Mouse (Mus musculus) neural tube, embryonic 15.5 days (tissue): Measurements from ENCODE around the gene Rps4x. TPM values are rescaled to one million over a fixed set of nuclear protein-coding genes. Genes with fewer than 3 reads are reported as not detected.
"Not testable (repeated sequence)": the region's sequence is repeated elsewhere in the genome, so short reads cannot be mapped to it uniquely, and the experiment has no call there.

ENCODE experiments used
- ATAC-seq: fragments of 200-750 bp; cut with Nextera tagmentation; 2 replicates; pipeline ENCODE4 v1.8.0; 2017; ENCODE audit warnings: mild to moderate bottlenecking, moderate TSS enrichment, moderate library complexity; ENCODE audit not compliant: low FRiP score
- H3K27ac ChIP-seq: fragments of 300-500 bp; sonication (generic); replicated peaks from 2 replicates; pipeline ENCODE4 v1.5.1; 2015; ENCODE audit warnings: mild to moderate bottlenecking, inconsistent platforms
- H3K27me3 ChIP-seq: fragments of 300-500 bp; sonication (generic); replicated peaks from 2 replicates; pipeline ENCODE4 v1.6.1; 2015; ENCODE audit warnings: inconsistent platforms
- H3K36me3 ChIP-seq: fragments of 300-500 bp; sonication (generic); 2 replicates; pipeline ENCODE4 v1.6.1; 2015; ENCODE audit warnings: inconsistent platforms
- H3K4me1 ChIP-seq: fragments of 300-500 bp; sonication (generic); 2 replicates; pipeline ENCODE4 v1.6.1; 2015; ENCODE audit warnings: inconsistent platforms
- H3K4me2 ChIP-seq: fragments of 300-500 bp; sonication (generic); 2 replicates; pipeline ENCODE4 v1.6.1; 2015; ENCODE audit warnings: inconsistent platforms, mild to moderate bottlenecking, moderate library complexity
- H3K4me3 ChIP-seq: fragments of 300-500 bp; sonication (generic); replicated peaks from 2 replicates; pipeline ENCODE4 v1.5.1; 2015; ENCODE audit warnings: mild to moderate bottlenecking, inconsistent platforms
- H3K9ac ChIP-seq: fragments of 300-500 bp; sonication (generic); replicated peaks from 2 replicates; pipeline ENCODE4 v1.6.1; 2015; ENCODE audit warnings: mild to moderate bottlenecking, inconsistent platforms
- H3K9me3 ChIP-seq: fragments of 300-500 bp; sonication (generic); replicated peaks from 2 replicates; pipeline ENCODE4 v1.6.1; 2016; ENCODE audit warnings: inconsistent platforms
- WGBS: fragments of 180-500 bp; shearing (Covaris S2); methylation state at CpG from one replicate; pipeline ENCODE4 v1.1.7; 2015; ENCODE audit warnings: mixed read lengths; 5-methylcytosine and 5-hydroxymethylcytosine counted together
- polyA plus RNA-seq: library from polyadenylated mRNA; unstranded; fragments of >200 nt; fragmentation: Nextera tagmentation; extraction: Ambion mirVana; gene quantifications from 2 replicates; pipeline ENCODE4 v1.2.1, GENCODE M21; 2015

Rps4x gene
- 357 and 446 TPM in 2 replicates for polyA plus RNA-seq

DNA sequence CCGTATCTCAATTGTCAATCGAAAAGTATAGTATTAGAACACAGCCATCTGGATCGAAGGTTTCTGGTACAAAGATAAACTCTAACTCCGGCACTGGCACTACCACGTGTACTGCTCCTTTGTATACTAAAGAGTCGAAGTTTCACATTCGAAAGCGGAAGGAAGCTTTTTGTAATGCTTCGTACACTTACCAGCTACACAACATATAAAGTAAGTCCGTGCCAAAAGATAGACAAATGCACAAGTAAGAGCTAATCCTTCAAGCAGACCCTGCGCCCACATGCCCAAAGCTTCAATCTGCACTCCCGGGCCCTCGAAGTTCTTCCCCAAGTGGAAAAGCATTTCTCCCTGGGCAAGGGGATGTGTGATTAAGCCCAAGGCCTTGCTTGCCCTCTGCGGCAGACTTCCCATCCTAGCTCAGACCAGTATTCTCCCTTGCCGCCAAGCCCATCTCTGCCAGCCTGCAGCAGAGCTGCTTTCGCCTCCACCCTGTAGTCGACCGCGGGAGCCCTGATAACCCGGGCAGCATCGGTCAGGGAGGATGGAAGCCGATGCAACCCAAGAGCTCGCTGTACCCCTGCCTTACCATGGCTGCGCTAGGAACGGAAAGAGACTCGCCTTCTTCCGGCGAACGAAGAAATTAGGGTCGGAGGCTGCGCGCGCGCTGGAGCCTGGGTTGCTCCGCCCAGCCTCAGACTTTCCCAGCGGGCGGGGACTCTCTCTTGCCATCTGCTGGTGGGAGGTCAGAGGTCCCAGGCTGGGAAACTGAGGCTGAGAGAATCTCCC is at the start of gene Rps4x:
TSS of gene Rps4x (minus strand) at position 683 of the 786 bp plus-strand sequence.
- peak within 1 kb of the TSS; percentile 81 for H3K27ac ChIP-seq
- peaks cover 6% of the 10 kb centered on the region; the same call in 1 of the 2 replicates for H3K36me3 ChIP-seq
- peaks cover 25% of the 10 kb centered on the region for H3K4me1 ChIP-seq
- WGBS: 23% methylated on average over 37 of the region's 37 CpGs
- H3K4me3 ChIP-seq: peak within 1 kb of the TSS; percentile 52
- H3K9ac ChIP-seq: peak within 1 kb of the TSS; percentile 66
- no peaks in the 10 kb centered on the region for H3K9me3 ChIP-seq
- peak within 1 kb of the TSS; percentile 61 for H3K4me2 ChIP-seq
- peaks cover 3% of the 10 kb centered on the region; the same call in 1 of the 2 replicates for H3K27me3 ChIP-seq
- peak; percentile 97 for ATAC-seq

DNA sequence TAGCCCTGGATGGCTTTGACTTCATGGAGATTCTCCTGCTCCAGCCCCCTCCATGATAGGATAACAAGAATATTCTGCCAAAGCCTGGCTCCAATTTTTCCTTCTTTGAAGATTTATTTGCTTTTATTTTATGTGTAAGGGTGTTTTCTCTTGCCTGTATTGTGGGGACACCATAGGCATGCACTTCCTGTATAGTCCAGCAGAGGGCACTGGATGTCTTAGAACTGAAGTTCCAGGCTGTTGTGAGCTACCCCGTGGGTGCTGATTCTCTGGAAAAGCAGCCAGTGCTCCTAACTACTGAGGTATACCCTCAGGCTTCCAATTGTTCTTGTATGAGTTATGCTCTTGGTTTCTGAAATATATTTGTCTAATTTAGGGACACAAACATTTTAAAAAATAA is 29.9 kb upstream of the Rps4x start:
- no peaks in the 10 kb centered on the region for H3K4me1 ChIP-seq
- no peak for ATAC-seq
- no peak overlapping the region for H3K9ac ChIP-seq
- H3K4me3 ChIP-seq: no peak overlapping the region
- no peak overlapping the region for H3K27ac ChIP-seq
- no peaks in the 10 kb centered on the region; the same call in 1 of the 2 replicates for H3K27me3 ChIP-seq
- no peaks in the 10 kb centered on the region for H3K36me3 ChIP-seq
- no peak overlapping the region for H3K4me2 ChIP-seq
- WGBS: 16% methylated on average over 1 of the region's 1 CpGs
- H3K9me3 ChIP-seq: 0 out of 2 replicates have a peak, but pooled peaks cover 2% of the 10 kb centered on the region

DNA sequence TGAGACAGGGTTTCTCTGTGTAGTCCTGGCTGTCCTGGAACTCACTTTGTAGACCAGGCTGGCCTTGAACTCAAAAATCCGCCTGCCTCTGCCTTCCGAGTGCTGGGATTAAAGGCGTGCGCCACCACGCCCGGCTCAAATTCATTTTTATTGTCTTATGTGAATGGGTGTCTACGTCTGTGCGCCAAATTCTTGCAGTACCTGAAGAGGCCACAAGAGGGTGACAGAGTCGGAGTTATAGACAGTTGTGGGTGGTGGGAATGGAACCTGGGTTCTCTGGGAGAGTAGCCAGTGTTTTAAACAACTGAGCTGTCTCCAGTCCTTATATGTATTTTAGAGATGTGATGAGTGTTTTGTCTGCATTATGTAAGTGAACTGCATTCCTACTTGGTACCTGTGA is 26.2 kb upstream of the Rps4x start:
- H3K4me3 ChIP-seq, ATAC-seq, H3K36me3 ChIP-seq, H3K9ac ChIP-seq, H3K4me2 ChIP-seq, H3K4me1 ChIP-seq, H3K27ac ChIP-seq, H3K9me3 ChIP-seq, H3K27me3 ChIP-seq: not testable (repeated sequence)
- WGBS: 37% methylated on average over 9 of the region's 9 CpGs

DNA sequence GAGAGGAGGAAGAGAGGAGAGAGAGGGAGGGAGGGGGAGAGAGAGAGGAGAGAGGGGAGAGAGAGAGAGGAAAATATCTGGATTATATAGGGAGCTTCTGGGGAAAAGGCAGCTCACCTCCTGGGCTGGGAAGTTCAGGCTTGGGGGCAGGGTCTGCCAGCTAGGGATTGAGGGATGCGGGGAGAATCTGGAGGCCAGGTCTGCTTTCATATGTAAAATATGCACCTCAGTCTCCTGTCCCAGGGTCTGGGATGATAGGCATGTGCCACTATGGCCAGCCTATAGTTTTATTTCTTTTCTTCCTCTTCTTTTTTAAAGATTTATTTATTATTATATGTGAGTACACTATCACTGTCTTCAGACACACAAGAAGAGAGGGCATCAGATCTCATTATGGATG is 1.6 kb upstream of the Rps4x start:
- Histone ChIP-seq H3K36me3 (peaks cover 3% of the 10 kb centered on the region; the same call in 1 of the 2 replicates), H3K4me1 (peaks cover 23% of the 10 kb centered on the region), H3K9ac (no peak overlapping the region), H3K4me3 (no peak overlapping the region), H3K27me3 (peaks cover 3% of the 10 kb centered on the region; the same call in 1 of the 2 replicates), H3K9me3 (no peaks in the 10 kb centered on the region), H3K27ac (no peak overlapping the region), H3K4me2 (no peak overlapping the region)
- WGBS: 38% methylated on average over 1 of the region's 1 CpGs
- ATAC-seq: no peak

DNA sequence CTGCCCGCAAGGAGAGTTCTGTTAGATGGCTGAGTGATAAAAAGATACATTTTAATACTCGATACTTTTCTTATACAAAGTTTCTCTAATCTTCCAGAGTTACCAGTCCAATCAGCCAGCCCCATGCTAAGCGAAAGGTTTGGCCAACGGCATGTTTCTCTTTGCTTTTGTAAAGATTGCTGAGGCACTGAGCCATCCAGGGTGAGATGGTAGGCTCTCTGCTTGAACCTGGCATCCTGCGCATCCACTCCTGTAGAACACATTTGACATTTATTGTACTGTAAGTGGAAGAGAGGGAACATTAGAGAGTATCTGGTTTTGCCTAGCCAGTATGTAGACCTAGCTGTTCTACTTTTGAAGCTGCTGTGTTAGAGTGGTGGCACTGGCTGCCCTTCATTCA is 387 bp upstream of the Rps4x start:
- 0 out of 2 replicates have a peak, but pooled peaks have one; percentile 7 for ATAC-seq
- Histone ChIP-seq H3K27ac (no peak overlapping the region), H3K27me3 (peaks cover 3% of the 10 kb centered on the region; the same call in 1 of the 2 replicates), H3K4me1 (peaks cover 25% of the 10 kb centered on the region), H3K9me3 (no peaks in the 10 kb centered on the region), H3K36me3 (peaks cover 6% of the 10 kb centered on the region; the same call in 1 of the 2 replicates), H3K4me2 (peak overlapping the region; percentile 31), H3K4me3 (0 out of 2 replicates have a peak overlapping the region, but pooled peaks have one; percentile 52), H3K9ac (no peak overlapping the region)
- 44% methylated on average over 5 of the region's 5 CpGs for WGBS

DNA sequence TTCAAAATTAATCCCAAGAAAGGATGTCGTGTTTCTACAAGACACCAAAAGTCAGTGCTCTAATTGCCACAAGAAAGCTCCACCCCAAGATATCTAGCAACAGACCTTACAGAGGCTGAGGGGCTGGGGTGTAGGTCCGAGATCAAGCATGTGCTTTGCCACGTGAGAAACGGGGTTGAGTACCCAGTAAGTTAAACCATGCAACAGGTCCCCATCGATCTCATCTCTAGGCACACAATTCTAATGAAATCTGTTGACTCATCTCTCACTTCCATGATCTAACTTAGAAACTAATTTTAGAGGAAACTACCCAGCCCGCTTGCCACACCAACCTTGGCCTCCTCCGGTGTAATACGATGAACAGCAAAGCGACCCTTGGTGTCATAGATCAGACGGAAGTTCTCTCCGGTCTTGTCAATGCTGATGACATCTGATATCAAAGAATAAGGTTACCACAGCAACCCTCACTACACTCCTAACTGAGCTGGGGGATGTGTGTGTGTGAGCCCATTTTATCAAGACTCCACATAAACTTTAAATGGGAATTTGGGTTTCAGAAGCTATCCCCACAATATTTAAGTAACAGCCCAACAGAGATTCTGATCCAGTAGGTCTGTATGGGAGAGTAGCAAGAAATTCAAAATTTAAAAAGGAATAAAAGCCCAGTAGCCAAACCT is 2.0 kb downstream of the Rps4x start:
- no peaks in the 10 kb centered on the region; the same call in 1 of the 2 replicates for H3K27me3 ChIP-seq
- no peak for ATAC-seq
- no peak overlapping the region for H3K27ac ChIP-seq
- H3K4me1 ChIP-seq: peaks cover 25% of the 10 kb centered on the region
- H3K4me3 ChIP-seq: peak overlapping the region; percentile 52
- no peaks in the 10 kb centered on the region for H3K9me3 ChIP-seq
- 48% methylated on average over 11 of the region's 11 CpGs for WGBS
- H3K9ac ChIP-seq: no peak overlapping the region
- peak overlapping the region; percentile 61 for H3K4me2 ChIP-seq
- peaks cover 6% of the 10 kb centered on the region; the same call in 1 of the 2 replicates for H3K36me3 ChIP-seq

DNA sequence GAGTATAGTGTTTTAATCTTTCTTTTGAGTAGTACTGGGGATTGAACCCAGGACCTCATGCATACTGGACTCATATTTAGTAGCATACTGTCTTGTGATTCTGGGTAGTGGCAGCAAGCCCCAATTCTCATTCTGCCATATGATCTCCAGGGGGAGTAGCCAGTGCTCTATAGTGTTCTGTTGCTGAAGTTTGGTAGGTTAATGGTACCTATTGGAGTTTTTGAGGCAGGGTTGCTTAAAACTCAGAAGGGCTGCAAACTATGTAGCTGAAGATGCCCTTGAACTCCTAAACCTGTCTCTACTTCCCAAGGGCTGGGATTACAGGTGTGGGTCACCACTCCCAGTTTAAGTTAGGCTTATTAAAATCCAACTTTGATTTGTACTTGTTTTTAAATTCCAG is 6.6 kb downstream of the Rps4x start:
- no peaks in the 10 kb centered on the region for H3K27me3 ChIP-seq
- no peak overlapping the region for H3K4me3 ChIP-seq
- no peak overlapping the region for H3K9ac ChIP-seq
- H3K27ac ChIP-seq: no peak overlapping the region
- peaks cover 6% of the 10 kb centered on the region; the same call in 1 of the 2 replicates for H3K36me3 ChIP-seq
- H3K4me1 ChIP-seq: peaks cover 17% of the 10 kb centered on the region
- no peak overlapping the region for H3K4me2 ChIP-seq
- no peaks in the 10 kb centered on the region for H3K9me3 ChIP-seq
- no peak for ATAC-seq

DNA sequence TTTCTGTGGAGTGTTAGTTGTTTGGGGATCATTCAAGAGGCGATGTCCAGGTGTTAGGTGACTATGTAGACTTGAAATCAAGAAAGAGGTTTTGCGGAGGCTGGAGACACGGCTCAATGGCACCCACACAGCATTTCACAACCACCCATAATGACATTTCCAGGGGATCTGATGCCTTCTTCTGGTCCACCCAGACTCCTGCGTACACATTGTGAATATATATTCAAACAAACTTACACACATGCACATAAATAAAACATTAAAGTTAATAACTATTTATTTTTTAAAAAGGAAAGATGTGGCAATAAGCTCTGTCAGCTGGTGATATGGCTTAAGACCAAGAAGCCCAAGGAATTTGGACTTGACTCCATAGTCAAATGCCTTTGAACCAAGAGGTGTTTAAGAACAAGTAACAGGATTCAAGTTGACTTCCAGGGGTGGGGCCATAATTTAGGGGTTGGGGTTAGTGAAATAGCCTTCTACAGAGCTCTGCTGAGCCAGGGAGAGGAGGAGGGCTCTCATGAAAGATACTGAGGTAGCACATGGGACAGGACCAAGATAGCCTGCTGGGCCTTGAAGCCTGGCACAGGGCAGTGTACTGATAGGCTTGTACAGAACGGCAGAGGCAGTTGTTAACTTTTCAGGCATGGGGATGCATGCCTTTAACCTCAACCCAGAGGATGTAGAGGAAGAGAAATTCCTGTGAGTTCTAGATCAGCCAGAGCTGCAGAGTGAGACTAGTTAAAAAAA is 13.5 kb downstream of the Rps4x start:
- no peak overlapping the region for H3K9ac ChIP-seq
- H3K9me3 ChIP-seq: no peaks in the 10 kb centered on the region
- no peaks in the 10 kb centered on the region for H3K4me1 ChIP-seq
- H3K27ac ChIP-seq: no peak overlapping the region
- H3K4me3 ChIP-seq: no peak overlapping the region
- WGBS: 91% methylated on average over 5 of the region's 5 CpGs
- no peak for ATAC-seq
- H3K4me2 ChIP-seq: no peak overlapping the region
- H3K27me3 ChIP-seq: no peaks in the 10 kb centered on the region
- no peaks in the 10 kb centered on the region for H3K36me3 ChIP-seq

DNA sequence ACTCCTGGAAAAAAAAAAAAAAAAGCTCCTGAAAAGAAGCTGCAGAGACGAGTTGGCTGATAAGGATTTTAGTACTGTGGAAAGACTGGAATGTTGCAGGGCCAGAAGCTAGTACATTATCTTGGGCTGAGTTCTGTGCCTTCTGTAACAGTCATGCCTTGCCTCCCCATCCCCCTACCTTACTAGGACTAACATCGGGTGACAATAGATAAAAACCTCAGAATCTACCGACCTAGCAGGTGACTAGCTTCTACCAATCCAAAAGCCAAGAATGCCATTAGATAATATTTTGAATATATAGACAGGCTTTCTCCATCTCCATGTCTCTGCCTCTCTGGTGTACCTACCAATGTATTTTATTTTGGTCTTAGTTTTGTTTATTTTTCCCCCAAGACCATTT is 18.3 kb downstream of the Rps4x start:
- no peak overlapping the region for H3K27ac ChIP-seq
- no peak overlapping the region for H3K4me2 ChIP-seq
- H3K36me3 ChIP-seq: no peaks in the 10 kb centered on the region
- H3K27me3 ChIP-seq: no peaks in the 10 kb centered on the region
- H3K9me3 ChIP-seq: no peaks in the 10 kb centered on the region
- H3K4me3 ChIP-seq: no peak overlapping the region
- WGBS: 76% methylated on average over 3 of the region's 3 CpGs
- ATAC-seq: no peak
- H3K4me1 ChIP-seq: peaks cover 5% of the 10 kb centered on the region
- H3K9ac ChIP-seq: no peak overlapping the region

DNA sequence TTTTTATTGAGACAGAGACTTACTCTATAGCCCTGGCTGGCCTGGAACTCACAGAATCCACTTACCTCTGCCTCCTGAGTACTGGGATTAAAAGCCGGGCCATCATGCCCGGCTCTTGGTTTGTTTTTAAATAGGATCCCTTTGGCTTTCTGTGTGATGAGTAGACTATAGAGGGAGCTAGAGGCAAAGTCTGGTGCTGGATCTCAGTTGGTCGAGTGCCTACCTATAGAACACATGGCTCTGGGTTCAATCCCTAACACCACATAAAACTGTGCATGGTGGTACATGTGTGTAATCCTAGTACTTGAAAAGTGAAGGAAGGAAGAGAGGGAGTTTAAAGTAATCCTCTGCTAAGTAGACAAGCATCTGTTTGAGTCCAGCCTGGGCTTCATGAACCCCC is 19.1 kb downstream of the Rps4x start:
- Histone ChIP-seq H3K9me3 (no peaks in the 10 kb centered on the region), H3K4me2 (no peak overlapping the region), H3K27ac (no peak overlapping the region), H3K4me3 (no peak overlapping the region), H3K27me3 (no peaks in the 10 kb centered on the region), H3K4me1 (peaks cover 5% of the 10 kb centered on the region), H3K36me3 (no peaks in the 10 kb centered on the region), H3K9ac (no peak overlapping the region)
- WGBS: 65% methylated on average over 3 of the region's 3 CpGs
- ATAC-seq: no peak

DNA sequence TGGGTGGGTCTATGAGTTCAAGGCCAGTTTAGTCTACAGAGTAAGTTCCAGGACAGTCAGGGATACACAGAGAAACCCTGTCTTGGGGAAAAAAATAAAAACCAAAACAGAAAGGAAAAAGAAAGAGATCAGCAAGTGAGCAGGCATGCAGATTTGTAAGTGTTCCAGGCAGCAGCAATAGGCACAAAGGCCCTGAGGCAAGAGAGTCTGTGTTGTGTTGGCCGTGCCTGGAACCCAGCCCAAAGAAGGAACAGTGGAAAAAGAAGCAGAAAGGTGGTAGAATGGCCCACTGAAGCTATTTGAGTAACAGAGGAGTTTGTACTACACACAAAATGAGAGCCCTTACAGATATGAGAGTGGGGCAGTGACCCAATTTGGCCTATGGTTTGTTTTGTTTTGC is 19.5 kb downstream of the Rps4x start:
- Histone ChIP-seq H3K4me2 (no peak overlapping the region), H3K4me3 (no peak overlapping the region), H3K4me1 (peaks cover 5% of the 10 kb centered on the region), H3K9ac (no peak overlapping the region), H3K27me3 (no peaks in the 10 kb centered on the region), H3K27ac (no peak overlapping the region), H3K36me3 (no peaks in the 10 kb centered on the region), H3K9me3 (no peaks in the 10 kb centered on the region)
- WGBS: 64% methylated on average over 1 of the region's 1 CpGs
- ATAC-seq: no peak
